Mouse (Mus musculus) ES-E14 (cell line): Measurements from ENCODE around the gene AF067061. TPM values are rescaled to one million over a fixed set of nuclear protein-coding genes. Genes with fewer than 3 reads are reported as not detected.
"Not testable (repeated sequence)": the region's sequence is repeated elsewhere in the genome, so short reads cannot be mapped to it uniquely, and the experiment has no call there.

Experiments used
- DNase-seq: peaks from one replicate; pipeline ENCODE4 v3.0.0-alpha.2; 2013; ENCODE audit warnings: low read depth, low spot score
- H3K27ac ChIP-seq: 2 replicates; pipeline ENCODE4 v1.5.1; 2012; ENCODE audit warnings: low read depth, mild to moderate bottlenecking, low read length, moderate library complexity, mixed read lengths; ENCODE audit not compliant: poor library complexity, insufficient read depth, severe bottlenecking
- H3K36me3 ChIP-seq: 2 replicates; pipeline ENCODE4 v1.6.1; 2012; ENCODE audit warnings: mild to moderate bottlenecking, low read length, moderate library complexity, mixed read lengths; ENCODE audit not compliant: control insufficient read depth, poor library complexity, insufficient read depth, severe bottlenecking
- H3K4me1 ChIP-seq, 2 experiments: fragments of 150-350 bp in 1 of 2; sonication (generic) in 1 of 2; 2 replicates each; pipeline ENCODE4 v1.6.1; 2012; ENCODE audit warnings: low read length in 2 of 2, mild to moderate bottlenecking in 1 of 2, mixed read lengths in 1 of 2; ENCODE audit not compliant: control insufficient read depth in 2 of 2, insufficient read depth in 2 of 2, poor library complexity in 1 of 2
- H3K4me3 ChIP-seq, 2 experiments: fragments of 150-350 bp in 1 of 2; sonication (generic) in 1 of 2; 2 replicates each; pipeline ENCODE4 v1.5.1; 2012; ENCODE audit warnings: low read length in 2 of 2, low read depth in 1 of 2, mild to moderate bottlenecking in 1 of 2, mixed read lengths in 1 of 2; ENCODE audit not compliant: insufficient read depth in 1 of 2, poor library complexity in 1 of 2, severe bottlenecking in 1 of 2
- H3K9ac ChIP-seq: 2 replicates; pipeline ENCODE4 v1.6.1; 2012; ENCODE audit warnings: low read depth, mild to moderate bottlenecking, low read length, mixed read lengths; ENCODE audit not compliant: poor library complexity, insufficient read depth, severe bottlenecking
- H3K9me3 ChIP-seq: fragments of 150-350 bp; sonication (generic); 2 replicates; pipeline ENCODE4 v1.6.1; 2012; ENCODE audit warnings: low read depth, mild to moderate bottlenecking, low read length; ENCODE audit not compliant: control insufficient read depth, insufficient read depth
- CHD2 ChIP-seq: IDR thresholded peaks from 2 replicates; pipeline ENCODE4 v1.6.1; 2014; ENCODE audit warnings: mild to moderate bottlenecking, low read depth, low read length, inconsistent platforms
- HCFC1 ChIP-seq: IDR thresholded peaks from 2 replicates; pipeline ENCODE4 v1.6.1; 2012; ENCODE audit warnings: low read length, inconsistent platforms, borderline replicate concordance; ENCODE audit not compliant: insufficient read depth
- MAFK ChIP-seq: IDR thresholded peaks from 2 replicates; pipeline ENCODE4 v1.6.1; 2014; ENCODE audit warnings: mild to moderate bottlenecking, low read depth, low read length, inconsistent platforms; ENCODE audit not compliant: insufficient read depth
- ZC3H11A ChIP-seq: IDR thresholded peaks from 2 replicates; pipeline ENCODE4 v1.6.1; 2012; ENCODE audit warnings: low read depth, mild to moderate bottlenecking, inconsistent platforms, low read length, borderline replicate concordance
- ZNF384 ChIP-seq: IDR thresholded peaks from 2 replicates; pipeline ENCODE4 v1.6.1; 2012; ENCODE audit warnings: low read depth, low read length, inconsistent platforms
- in situ Hi-C, 2 experiments: fragments of 600-800 bp; cut with MboI; formaldehyde crosslinking; loops; one replicate each; pipeline ENCODE4 v1.15.1; 2025; ENCODE audit warnings: low sequenced_read_pairs in 2 of 2, inconsistent platforms in 1 of 2; ENCODE audit not compliant: unreplicated experiment in 2 of 2
- total RNA-seq: library from RNA; depleted of rRNA; stranded (reverse); fragments of 300-350 nt; gene quantifications from 2 replicates; pipeline ENCODE4 v1.2.3, GENCODE M21; 2012

The AF067061 gene
- total RNA-seq, 1 experiment, result 4.1 TPM

DNA sequence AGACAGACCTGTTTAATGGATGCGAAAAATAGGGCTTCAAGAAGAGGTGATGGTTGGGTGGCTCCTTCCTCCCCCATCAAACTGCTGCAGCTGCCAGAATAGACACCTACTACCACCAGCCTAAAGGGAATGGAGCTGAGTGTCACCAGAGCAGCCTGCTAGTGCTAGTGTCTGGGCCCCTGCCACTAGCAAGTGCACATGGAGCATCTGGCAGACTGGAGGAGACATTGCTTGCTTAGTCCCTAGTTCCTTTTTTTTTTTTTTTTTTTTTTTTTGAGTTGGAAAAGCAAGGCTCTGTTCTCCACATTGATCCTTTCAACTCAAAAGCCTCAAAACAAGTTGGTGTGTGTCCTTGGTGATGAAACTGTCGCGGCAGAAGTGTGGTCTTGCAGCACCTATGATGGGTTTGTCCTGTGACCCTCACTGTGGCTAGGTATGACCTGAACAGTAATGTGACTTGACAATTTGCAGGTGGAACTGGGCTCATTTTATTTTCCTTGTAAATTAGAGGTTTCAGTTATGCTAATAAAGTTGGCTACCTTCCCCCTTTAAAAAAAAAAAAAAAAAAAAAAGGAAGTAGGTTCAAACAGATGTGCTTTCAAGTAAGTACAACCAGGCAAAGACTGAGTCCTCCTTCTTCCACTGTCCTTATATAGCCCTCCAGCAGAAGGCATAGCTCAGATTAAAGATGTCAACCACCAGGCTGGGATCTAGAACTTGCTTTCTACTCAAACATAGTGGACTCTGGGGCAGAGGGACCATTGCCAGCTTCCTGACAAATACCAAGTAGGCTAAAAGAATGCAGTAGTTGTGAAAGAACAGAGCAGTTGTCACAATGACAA lies 3.9 kb upstream of the AF067061 start:
- DNase-seq, H3K9me3 ChIP-seq, H3K4me3 ChIP-seq, H3K9ac ChIP-seq, H3K27ac ChIP-seq, H3K36me3 ChIP-seq, H3K4me1 ChIP-seq, in situ Hi-C loops: not testable (repeated sequence)

DNA sequence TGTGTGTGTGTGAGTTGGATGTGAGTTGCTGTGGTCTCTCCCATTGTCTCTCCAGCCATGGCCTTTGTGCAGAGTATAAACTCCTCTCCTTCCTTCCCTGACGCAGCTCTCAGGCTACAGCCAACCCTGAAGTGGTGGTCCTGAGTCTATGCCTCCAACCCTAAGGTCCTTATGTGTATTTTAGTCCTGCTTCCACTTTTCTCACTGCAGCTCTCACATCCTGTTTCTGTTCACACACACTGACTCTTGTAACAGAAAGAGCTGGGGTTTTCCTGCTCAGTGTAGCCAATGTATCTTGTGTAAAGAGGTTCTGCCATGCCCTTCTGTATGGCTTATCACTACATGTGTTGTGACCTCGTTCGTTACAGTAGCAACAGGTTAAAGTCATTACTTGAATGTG lies 3.2 kb upstream of the AF067061 start:
- H3K36me3 ChIP-seq, H3K9ac ChIP-seq, H3K27ac ChIP-seq, H3K9me3 ChIP-seq, H3K4me1 ChIP-seq, DNase-seq, in situ Hi-C loops, H3K4me3 ChIP-seq: not testable (repeated sequence)

DNA sequence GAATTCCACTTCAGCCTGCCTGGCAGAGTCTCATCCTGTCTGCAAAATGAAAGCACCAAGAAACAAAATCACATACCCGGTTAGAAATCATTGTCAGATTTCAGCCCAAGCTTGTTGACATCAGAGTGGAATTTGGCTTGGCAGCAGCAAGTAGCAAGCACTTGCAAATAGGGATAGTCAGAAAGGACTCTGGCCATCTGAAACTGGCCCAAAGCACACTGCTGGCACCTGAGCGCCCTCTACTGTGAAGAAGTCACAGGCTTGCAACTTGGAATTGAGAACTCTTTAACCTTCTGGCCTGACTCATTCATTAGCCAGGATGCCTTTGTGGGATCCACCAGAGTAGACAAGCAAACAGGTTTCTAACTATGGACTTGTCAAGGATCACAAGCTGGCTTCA lies 14.9 kb downstream of the AF067061 start:
- H3K9me3 ChIP-seq, H3K36me3 ChIP-seq, H3K4me3 ChIP-seq, DNase-seq, H3K4me1 ChIP-seq, H3K27ac ChIP-seq, H3K9ac ChIP-seq, in situ Hi-C loops: not testable (repeated sequence)

DNA sequence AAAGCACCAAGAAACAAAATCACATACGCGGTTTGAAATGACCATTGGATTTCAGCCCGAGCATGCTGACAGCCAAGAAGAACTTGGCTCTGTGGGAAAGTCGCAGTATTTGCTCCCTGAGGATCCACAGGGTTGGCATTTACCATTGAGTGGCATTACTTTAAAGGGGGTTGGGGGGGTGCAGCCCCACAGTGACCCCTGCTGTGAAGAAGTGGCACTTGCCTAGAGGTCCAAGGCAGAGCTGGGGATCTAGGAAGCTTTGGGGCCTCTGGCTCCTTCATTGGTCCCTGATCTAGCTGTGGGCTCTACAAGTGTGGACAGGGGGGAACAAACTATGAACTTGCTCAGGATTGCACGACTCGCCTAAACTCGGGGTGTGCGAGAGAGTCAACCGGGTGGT lies 15.9 kb downstream of the AF067061 start:
- no peak for DNase-seq
- H3K9me3 ChIP-seq, result no peaks in the 10 kb centered on the region
- TF ChIP-seq ZNF384, result no peak
- TF ChIP-seq MAFK, result no peak
- TF ChIP-seq HCFC1, result no peak
- TF ChIP-seq ZC3H11A, result no peak
- no peak for TF ChIP-seq CHD2
- no peak overlapping the region for H3K4me3 ChIP-seq
- no peaks in the 10 kb centered on the region for H3K36me3 ChIP-seq
- H3K27ac ChIP-seq, result no peak overlapping the region
- H3K9ac ChIP-seq, result no peak overlapping the region
- in situ Hi-C loops, result no loop called here
- H3K4me1 ChIP-seq, result no peaks in the 10 kb centered on the region

DNA sequence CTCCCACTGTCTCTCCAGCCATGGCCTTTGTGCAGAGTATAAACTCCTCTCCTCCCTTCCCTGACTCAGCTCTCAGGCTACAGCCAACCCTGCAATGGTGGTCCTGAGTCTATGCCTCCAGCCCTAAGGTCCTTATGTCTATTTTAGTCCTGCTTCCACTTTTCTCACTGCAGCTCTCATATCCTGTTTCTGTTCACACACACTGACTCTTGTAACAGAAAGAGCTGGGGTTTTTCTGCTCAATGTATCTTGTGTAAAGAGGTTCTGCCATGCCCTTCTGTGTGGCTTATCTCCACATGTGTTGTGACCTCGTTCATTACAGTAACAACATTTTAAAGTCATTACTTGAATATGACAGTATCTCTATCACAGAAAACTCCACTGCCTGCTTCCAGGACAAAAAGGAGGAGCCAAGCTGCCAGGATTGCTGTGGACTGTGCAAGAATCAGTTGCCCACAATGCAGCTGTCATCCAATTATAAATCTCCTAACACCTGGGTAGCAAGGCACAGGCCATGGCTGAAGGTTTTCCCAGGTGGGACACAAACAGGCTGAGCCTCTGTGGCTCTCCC lies 36.5 kb downstream of the AF067061 start:
- Histone ChIP-seq H3K4me1 (no peaks in the 10 kb centered on the region), H3K9me3 (no peaks in the 10 kb centered on the region), H3K27ac (no peak overlapping the region), H3K9ac (no peak overlapping the region), H3K4me3 (no peak overlapping the region), H3K36me3 (no peaks in the 10 kb centered on the region)
- DNase-seq, result no peak
- no peak for TF ChIP-seq CHD2
- no peak for TF ChIP-seq ZNF384
- TF ChIP-seq ZC3H11A, result no peak
- no peak for TF ChIP-seq MAFK
- TF ChIP-seq HCFC1, result no peak
- in situ Hi-C loops, result no loop called here
